8 mouse cellular contexts compared by ENCODE assay signal in genomic region chr11:54860256-54861038, GRCm38 (mm10). TPM values are rescaled to one million over a fixed set of nuclear protein-coding genes. Genes with fewer than 3 reads are reported as not detected.
DNase-seq lines count a peak whose midpoint lies in the region; ATAC-seq and TF ChIP-seq lines count a peak whose summit lies in the region.

Lyrm7 (minus strand) TSS chr11:54860916.

- TF ChIP-seq POLR2A in CH12.LX (IDR thresholded peaks at IDR 0.05; ENCODE audit: low read depth, low read length): peak; percentile 96

- ATAC-seq in forebrain, embryonic 11.5 days (replicated peaks; ENCODE audit: low FRiP score): peak; percentile 98
- peak; percentile 98 for ATAC-seq in heart, embryonic 16.5 days (replicated peaks; ENCODE audit: extremely low read depth, insufficient read depth, low FRiP score)
- ATAC-seq in liver, embryonic 15.5 days (ENCODE audit: insufficient read depth): peak; percentile 96
- peak; percentile 94 for ATAC-seq in neural tube, embryonic 12.5 days (ENCODE audit: low FRiP score, low read depth)

- peak within 1 kb of the TSS; percentile 71 for H3K4me2 ChIP-seq in CH12.LX (ENCODE audit: insufficient read depth, low read depth, poor library complexity, severe bottlenecking)
- peak within 1 kb of the TSS; percentile 87 for H3K4me2 ChIP-seq in forebrain, embryonic 11.5 days (ENCODE audit: low read depth, low read length, severe bottlenecking)
- H3K4me2 ChIP-seq in heart, embryonic 16.5 days (ENCODE audit: low read depth, low read length): peak within 1 kb of the TSS; percentile 87
- H3K4me2 ChIP-seq in liver, embryonic 15.5 days: peak within 1 kb of the TSS; percentile 86
- peak within 1 kb of the TSS; percentile 88 for H3K4me2 ChIP-seq in neural tube, embryonic 12.5 days (replicated peaks)

- H3K27me3 ChIP-seq in CH12.LX (replicated peaks): no peaks in the 10 kb centered on the region
- no peaks in the 10 kb centered on the region for H3K27me3 ChIP-seq in forebrain, embryonic 11.5 days (ENCODE audit: control insufficient read depth, insufficient read depth, low read length)
- no peaks in the 10 kb centered on the region for H3K27me3 ChIP-seq in heart, embryonic 16.5 days (ENCODE audit: control insufficient read depth, insufficient read depth, low read length)
- H3K27me3 ChIP-seq in liver, embryonic 15.5 days: no peaks in the 10 kb centered on the region
- H3K27me3 ChIP-seq in neural tube, embryonic 12.5 days (replicated peaks): no peaks in the 10 kb centered on the region

- under 1% methylated on average over 42 of the region's 42 CpGs for WGBS in forebrain, embryonic 11.5 days
- under 1% methylated on average over 42 of the region's 42 CpGs for WGBS in heart, embryonic 16.5 days
- WGBS in liver, embryonic 15.5 days (ENCODE audit: insufficient replicate concordance): under 1% methylated on average over 42 of the region's 42 CpGs
- under 1% methylated on average over 42 of the region's 42 CpGs for WGBS in neural tube, embryonic 12.5 days

- H3K9ac ChIP-seq in CH12.LX (ENCODE audit: insufficient read depth, low read depth): peak within 1 kb of the TSS; percentile 86
- peak within 1 kb of the TSS; percentile 81 for H3K9ac ChIP-seq in forebrain, embryonic 11.5 days (ENCODE audit: low read length)
- peak within 1 kb of the TSS; percentile 85 for H3K9ac ChIP-seq in heart, embryonic 16.5 days (ENCODE audit: low read length)
- peak within 1 kb of the TSS; percentile 73 for H3K9ac ChIP-seq in liver, embryonic 15.5 days
- H3K9ac ChIP-seq in neural tube, embryonic 12.5 days: peak within 1 kb of the TSS; percentile 70

- H3K4me3 ChIP-seq in CH12.LX (replicated peaks in 1 of 3; ENCODE audit: low read depth in 2 of 3, low read length in 2 of 3, poor library complexity in 1 of 3): peak within 1 kb of the TSS; percentile 60 to 99 (median 79)
- peak within 1 kb of the TSS; percentile 61 for H3K4me3 ChIP-seq in forebrain, embryonic 11.5 days (ENCODE audit: low read depth, low read length)
- peak within 1 kb of the TSS; percentile 65 for H3K4me3 ChIP-seq in heart, embryonic 16.5 days (ENCODE audit: low read length)
- H3K4me3 ChIP-seq in liver, embryonic 15.5 days (replicated peaks): peak within 1 kb of the TSS; percentile 73
- peak within 1 kb of the TSS; percentile 55 for H3K4me3 ChIP-seq in neural tube, embryonic 12.5 days

- H3K79me2 ChIP-seq in CH12.LX (replicated peaks; ENCODE audit: control insufficient read depth, extremely low read depth, insufficient read depth, poor library complexity, severe bottlenecking): no peaks in the 10 kb centered on the region; the same call in 1 of the 2 replicates

- no peak for TF ChIP-seq CTCF in CH12.LX (conservative IDR thresholded peaks at IDR 0.05 in 1 of 2, IDR thresholded peaks at IDR 0.05 in 1 of 2; ENCODE audit: low read depth in 2 of 2, low read length in 2 of 2)

- peaks cover 0 to 37% of the 10 kb centered on the region in 2 experiments; a peak in 2 of 4 replicates for H3K4me1 ChIP-seq in CH12.LX (ENCODE audit: control insufficient read depth in 1 of 2, insufficient read depth in 2 of 2)
- H3K4me1 ChIP-seq in forebrain, embryonic 11.5 days (replicated peaks; ENCODE audit: control insufficient read depth, insufficient read depth, low read length): no peaks in the 10 kb centered on the region; the same call in 1 of the 2 replicates
- H3K4me1 ChIP-seq in heart, embryonic 16.5 days (ENCODE audit: control insufficient read depth, insufficient read depth, low read length): peaks cover 10% of the 10 kb centered on the region; the same call in 1 of the 2 replicates
- peaks cover 41% of the 10 kb centered on the region for H3K4me1 ChIP-seq in liver, embryonic 15.5 days (replicated peaks)
- H3K4me1 ChIP-seq in neural tube, embryonic 12.5 days: peaks cover 5% of the 10 kb centered on the region; the same call in 1 of the 2 replicates

- DNase-seq in CH12.LX (ENCODE audit: extremely low read depth): peak; percentile 100
- peak; percentile 98 for DNase-seq in c-Kit-positive CD71-positive TER-119-negative erythroid progenitor cells, embryonic 14.5 days (ENCODE audit: low read depth)
- DNase-seq in forebrain, embryonic 11.5 days (ENCODE audit: low spot score): peak; percentile 96
- peak; percentile 97 to 99 for DNase-seq in kidney, postnatal 36 days
- DNase-seq in telencephalon, adult 2 months (ENCODE audit: low read depth, low spot score): peak; percentile 99

- TF ChIP-seq EP300 in CH12.LX (IDR thresholded peaks at IDR 0.05; ENCODE audit: low read length): peak; percentile 56; the same call in 1 of the 2 replicates

- in situ Hi-C loops in CH12.LX (cut with MboI; ENCODE audit: low pct_ligation_motif_present, low pct_unique_long_range_greater_than_20kb, low sequenced_read_pairs): loop anchor here (5.0 to 10.0 kb wide), 3 partner anchors 153 to 546 kb away; partner anchors contain the start of gene Rapgef6

- no peaks in the 10 kb centered on the region for H3K9me3 ChIP-seq in CH12.LX (replicated peaks; ENCODE audit: low read length)
- no peaks in the 10 kb centered on the region for H3K9me3 ChIP-seq in forebrain, embryonic 11.5 days (ENCODE audit: control insufficient read depth, low read length)
- no peaks in the 10 kb centered on the region for H3K9me3 ChIP-seq in heart, embryonic 16.5 days (replicated peaks; ENCODE audit: control insufficient read depth, low read length)
- H3K9me3 ChIP-seq in liver, embryonic 15.5 days (replicated peaks): no peaks in the 10 kb centered on the region
- H3K9me3 ChIP-seq in neural tube, embryonic 12.5 days: no peaks in the 10 kb centered on the region

- dilution Hi-C loops in CH12.LX (cut with MboI; ENCODE audit: extremely low pct_ligation_motif_present, extremely low pct_unique_long_range_greater_than_20kb, low sequenced_read_pairs): no loop called here

- peaks cover 0 to 2% of the 10 kb centered on the region in 2 experiments for H3K36me3 ChIP-seq in CH12.LX (replicated peaks in 1 of 2; ENCODE audit: control insufficient read depth in 1 of 2, insufficient read depth in 1 of 2, low read length in 1 of 2)
- H3K36me3 ChIP-seq in forebrain, embryonic 11.5 days (ENCODE audit: control insufficient read depth, insufficient read depth, low read length): no peaks in the 10 kb centered on the region
- H3K36me3 ChIP-seq in heart, embryonic 16.5 days (ENCODE audit: control insufficient read depth, insufficient read depth): no peaks in the 10 kb centered on the region
- H3K36me3 ChIP-seq in liver, embryonic 15.5 days (replicated peaks): no peaks in the 10 kb centered on the region
- no peaks in the 10 kb centered on the region for H3K36me3 ChIP-seq in neural tube, embryonic 12.5 days

- TF ChIP-seq RAD21 in CH12.LX (IDR thresholded peaks at IDR 0.05; ENCODE audit: low read depth, low read length): no peak

- H3K27ac ChIP-seq in CH12.LX (ENCODE audit: insufficient read depth, low read depth): peak within 1 kb of the TSS; percentile 48
- H3K27ac ChIP-seq in forebrain, embryonic 11.5 days (ENCODE audit: low read depth, low read length): peak within 1 kb of the TSS; percentile 84
- peak within 1 kb of the TSS; percentile 95 for H3K27ac ChIP-seq in heart, embryonic 16.5 days (ENCODE audit: low read length)
- H3K27ac ChIP-seq in liver, embryonic 15.5 days (replicated peaks): peak within 1 kb of the TSS; percentile 96
- peak within 1 kb of the TSS; percentile 61; the same call in 1 of the 2 replicates for H3K27ac ChIP-seq in neural tube, embryonic 12.5 days

TF ChIP-seq in CH12.LX, 34 proteins besides CTCF, POLR2A, EP300 and RAD21 (continues in another document):
- TF ChIP-seq RCOR1 (conservative IDR thresholded peaks at IDR 0.05; ENCODE audit: low read depth, low read length): 0 out of 2 replicates have a peak, but pooled peaks have one; percentile 62
- peak; percentile 44; the same call in 1 of the 2 replicates for TF ChIP-seq MYC (IDR thresholded peaks at IDR 0.05; ENCODE audit: low read depth, low read length)
- no peak for TF ChIP-seq USF2 (conservative IDR thresholded peaks at IDR 0.05; ENCODE audit: low read depth, low read length)
- TF ChIP-seq GABPA (IDR thresholded peaks at IDR 0.05; ENCODE audit: insufficient replicate concordance, low read depth, low read length): no peak; the same call in 1 of the 2 replicates
- no peak for TF ChIP-seq PAX5 (IDR thresholded peaks at IDR 0.05; ENCODE audit: low read length)
- TF ChIP-seq MAFK (IDR thresholded peaks at IDR 0.05; ENCODE audit: insufficient replicate concordance, low read length): 0 out of 2 replicates have a peak, but pooled peaks have one; percentile 47
- TF ChIP-seq TCF12 (IDR thresholded peaks at IDR 0.05; ENCODE audit: low read depth, low read length): peak; percentile 73
- TF ChIP-seq BHLHE40 (IDR thresholded peaks at IDR 0.05; ENCODE audit: low read depth, low read length): 0 out of 2 replicates have a peak, but pooled peaks have one; percentile 39
- TF ChIP-seq MAZ (IDR thresholded peaks at IDR 0.05; ENCODE audit: low read depth, low read length): 0 out of 2 replicates have a peak, but pooled peaks have one; percentile 36
- peak; percentile 71; the same call in 1 of the 2 replicates for TF ChIP-seq MXI1 (IDR thresholded peaks at IDR 0.05; ENCODE audit: low read depth, low read length)
- peak; percentile 91 for TF ChIP-seq POLR2AphosphoS2 (IDR thresholded peaks at IDR 0.05; ENCODE audit: low read depth, low read length)
- TF ChIP-seq ETS1 (conservative IDR thresholded peaks at IDR 0.05; ENCODE audit: low read depth, low read length): peak; percentile 40; the same call in 1 of the 2 replicates
- peak; percentile 84; the same call in 1 of the 2 replicates for TF ChIP-seq E2F4 (IDR thresholded peaks at IDR 0.05; ENCODE audit: insufficient replicate concordance, low read depth, low read length)
- peak; percentile 72 for TF ChIP-seq ZNF384 (IDR thresholded peaks at IDR 0.05; ENCODE audit: low read depth, low read length)
- TF ChIP-seq UBTF (IDR thresholded peaks at IDR 0.05; ENCODE audit: low read depth, low read length): 0 out of 2 replicates have a peak, but pooled peaks have one; percentile 62
- TF ChIP-seq IRF4 (IDR thresholded peaks at IDR 0.05; ENCODE audit: low read depth, low read length): peak; percentile 63
- no peak for TF ChIP-seq ZC3H11A (IDR thresholded peaks at IDR 0.05; ENCODE audit: low read depth, low read length)
- no peak for TF ChIP-seq USF1 (IDR thresholded peaks at IDR 0.05; ENCODE audit: low read depth, low read length)
- TF ChIP-seq JUND (conservative IDR thresholded peaks at IDR 0.05; ENCODE audit: low read depth, low read length): peak; percentile 33; the same call in 1 of the 2 replicates

RNA-seq across cellular contexts. Expression of gene Lyrm7, which starts in this region (rescaled TPM):
- total RNA-seq in CH12.LX (2012; rRNA removed) (18.2 and 23.1 TPM in 2 replicates), CH12.LX (2014; rRNA removed) (15.5 and 18.6 TPM in 2 replicates)
- polyA plus RNA-seq in CH12.LX (2012; ENCODE audit: insufficient read length, low read depth): 55.8 and 64.4 TPM in 2 replicates
- 6.4 and 8.6 TPM in 2 replicates for polyA plus RNA-seq in forebrain, embryonic 11.5 days (2014; fragmentation: Nextera tagmentation; extraction: Ambion mirVana)
- 11.8 and 25.7 TPM in 2 replicates for polyA plus RNA-seq in heart, embryonic 16.5 days (2015; fragmentation: Nextera tagmentation; extraction: Ambion mirVana)
- polyA plus RNA-seq in liver, embryonic 15.5 days (2015; fragmentation: Nextera tagmentation; extraction: Ambion mirVana): 2.6 and 4.1 TPM in 2 replicates
- 7.4 and 8.7 TPM in 2 replicates for polyA plus RNA-seq in neural tube, embryonic 12.5 days (2016; fragmentation: Nextera tagmentation; extraction: Ambion mirVana)

Comparison
In these comparisons a context has a peak if more than half of its experiments do, and no peak if none do; other contexts are left out.
1. Peak in every context shown above with its lines: DNase-seq, ATAC-seq, H3K4me3 ChIP-seq and H3K27ac ChIP-seq.